Mouse (Mus musculus) heart, postnatal 0 days (tissue): ENCODE results near the gene Rbks.
"Not testable (repeated sequence)": the region's sequence is repeated elsewhere in the genome, so short reads cannot be mapped to it uniquely, and the experiment has no call there.

Experiments
- CTCF ChIP-seq: IDR thresholded peaks from 2 replicates; pipeline ENCODE4 v1.5.1; 2016; ENCODE audit warnings: antibody characterized with exemption, control low read depth, low read depth
- EP300 ChIP-seq: IDR thresholded peaks from 2 replicates; pipeline ENCODE4 v1.6.1; 2016; ENCODE audit warnings: antibody characterized with exemption, low read depth

GRCm38 (mm10) chr5:31588672-31589071 lies 108.8 kb downstream of the Rbks start:
- not testable (repeated sequence) for TF ChIP-seq CTCF, EP300
